Mouse (Mus musculus): Measurements from ENCODE around the gene Rab31.

Gene Rab31
- long read RNA-seq, experiment 1, transcript Rab31-201 (7 exons, 3,473 nt), result major isoform, 8 of 44 reads
- long read RNA-seq, experiment 1, partial matches to known transcripts, result 1 of 44 reads
- long read RNA-seq, experiment 1, other reads (novel, unspliced or antisense), result 35 of 44 reads
- long read RNA-seq, experiment 2, transcript Rab31-201 (7 exons, 3,473 nt), result major isoform, 13 of 36 reads
- long read RNA-seq, experiment 2, partial matches to known transcripts, result 0 of 36 reads
- long read RNA-seq, experiment 2, other reads (novel, unspliced or antisense), result 23 of 36 reads

- intact Hi-C loops (cut with DNase I), result loop anchor here (5.0 kb wide), 1 partner anchor 35 kb away; no protein-coding TSS in a partner anchor
These were observed at the start of gene Rab31 for GRCm38 (mm10) chr17:65771951-65772934. Gene Rab31, minus strand, starts transcription at chr17:65772752.

GRCm38 (mm10) chr17:65820197-65820596 lies 47.6 kb upstream of the Rab31 start:
- intact Hi-C loops (cut with DNase I), result no loop called here

GRCm38 (mm10) chr17:65813763-65814162 lies 41.2 kb upstream of the Rab31 start:
- intact Hi-C loops (cut with DNase I), result no loop called here

GRCm38 (mm10) chr17:65811032-65811431 lies 38.5 kb upstream of the Rab31 start:
- intact Hi-C loops (cut with DNase I), result no loop called here

GRCm38 (mm10) chr17:65806416-65806815 lies 33.9 kb upstream of the Rab31 start:
- intact Hi-C loops (cut with DNase I), result no loop called here

GRCm38 (mm10) chr17:65805966-65806365 lies 33.4 kb upstream of the Rab31 start:
- intact Hi-C loops (cut with DNase I), result no loop called here

GRCm38 (mm10) chr17:65802026-65802425 lies 29.5 kb upstream of the Rab31 start:
- intact Hi-C loops (cut with DNase I), result no loop called here

- intact Hi-C loops (cut with DNase I), result no loop called here
These were observed 27.9 kb upstream of the Rab31 start for GRCm38 (mm10) chr17:65800451-65800850.

GRCm38 (mm10) chr17:65799353-65799752 lies 26.8 kb upstream of the Rab31 start:
- intact Hi-C loops (cut with DNase I), result no loop called here

GRCm38 (mm10) chr17:65798446-65798845 lies 25.9 kb upstream of the Rab31 start:
- intact Hi-C loops (cut with DNase I), result no loop called here

- intact Hi-C loops (cut with DNase I), result no loop called here
These were observed 23.5 kb upstream of the Rab31 start for GRCm38 (mm10) chr17:65796056-65796455.

- intact Hi-C loops (cut with DNase I), result no loop called here
These were observed 21.7 kb upstream of the Rab31 start for GRCm38 (mm10) chr17:65794096-65794850.

GRCm38 (mm10) chr17:65793307-65793930 lies 20.9 kb upstream of the Rab31 start:
- intact Hi-C loops (cut with DNase I), result no loop called here

GRCm38 (mm10) chr17:65791161-65791560 lies 18.6 kb upstream of the Rab31 start:
- intact Hi-C loops (cut with DNase I), result no loop called here

- intact Hi-C loops (cut with DNase I), result loop anchor here (5.0 kb wide), 1 partner anchor 82 kb away; no protein-coding TSS in a partner anchor
These were observed 17.0 kb upstream of the Rab31 start for GRCm38 (mm10) chr17:65789576-65789975.

GRCm38 (mm10) chr17:65788542-65789291 lies 16.2 kb upstream of the Rab31 start:
- intact Hi-C loops (cut with DNase I), result loop anchor here (5.0 kb wide), 1 partner anchor 81 kb away; no protein-coding TSS in a partner anchor

- intact Hi-C loops (cut with DNase I), result loop anchor here (5.0 kb wide), 1 partner anchor 80 kb away; no protein-coding TSS in a partner anchor
These were observed 14.7 kb upstream of the Rab31 start for GRCm38 (mm10) chr17:65787261-65787660.

GRCm38 (mm10) chr17:65786225-65786624 lies 13.7 kb upstream of the Rab31 start:
- intact Hi-C loops (cut with DNase I), result loop anchor here (5.0 kb wide), 1 partner anchor 79 kb away; no protein-coding TSS in a partner anchor

- intact Hi-C loops (cut with DNase I), result loop anchor here (5.0 kb wide), 1 partner anchor 78 kb away; no protein-coding TSS in a partner anchor
These were observed 13.2 kb upstream of the Rab31 start for GRCm38 (mm10) chr17:65785707-65786106.

Measured in adrenal gland (tissue).